Mouse (Mus musculus): ENCODE measurements around the gene Zfyve28. TPM values are rescaled to one million over a fixed set of nuclear protein-coding genes. Genes with fewer than 3 reads are reported as not detected.
A peak's percentile ranks its signal among the peaks of the same experiment; 100 is the strongest.

Zfyve28 gene
- polyA plus RNA-seq, 1 experiment, result 0.36 TPM

DNA sequence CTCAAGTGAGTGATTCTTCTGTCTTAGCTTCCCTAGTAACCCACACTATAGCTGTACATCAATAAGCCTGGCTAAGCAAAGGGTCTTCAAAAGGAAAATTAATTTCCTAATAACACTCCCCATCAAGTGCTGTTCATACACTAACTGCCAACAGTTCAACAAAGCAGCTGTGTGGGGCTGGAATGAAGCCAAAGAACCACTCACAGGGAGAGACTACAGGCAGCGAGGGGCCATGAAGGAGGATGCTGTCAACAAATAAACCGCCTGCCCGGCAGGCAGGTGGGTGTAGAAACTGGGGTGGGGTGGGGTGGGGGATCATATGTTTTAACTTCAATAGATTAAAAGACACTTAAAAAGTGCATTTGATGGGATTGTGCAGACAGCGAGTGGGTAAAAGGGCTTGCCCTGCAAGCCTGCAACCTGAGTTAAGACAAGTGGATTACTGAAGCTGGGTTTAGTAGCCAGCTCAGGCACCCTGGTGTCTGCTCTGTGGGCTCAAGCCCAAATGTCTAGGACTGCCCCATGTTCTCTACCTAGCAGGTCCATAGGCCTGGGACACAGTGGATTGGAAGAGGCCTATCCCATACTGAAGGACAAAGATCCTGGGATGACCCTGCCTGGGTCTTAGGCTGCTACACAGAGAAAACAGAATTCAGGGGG, 35.8 kb downstream of the Zfyve28 start:
- no peak for TF ChIP-seq CTCF (conservative IDR thresholded peaks at IDR 0.05; ENCODE audit: insufficient read depth, insufficient read length, low read depth, low read length)
- TF ChIP-seq POLR2A (IDR thresholded peaks at IDR 0.05; ENCODE audit: low read depth, low read length), result no peak
- Histone ChIP-seq H3K27me3 (replicated peaks; ENCODE audit: control insufficient read depth, insufficient read depth, low read length) (no peaks in the 10 kb centered on the region), H3K27ac (ENCODE audit: insufficient read depth, low read depth, low read length) (no peak overlapping the region)

DNA sequence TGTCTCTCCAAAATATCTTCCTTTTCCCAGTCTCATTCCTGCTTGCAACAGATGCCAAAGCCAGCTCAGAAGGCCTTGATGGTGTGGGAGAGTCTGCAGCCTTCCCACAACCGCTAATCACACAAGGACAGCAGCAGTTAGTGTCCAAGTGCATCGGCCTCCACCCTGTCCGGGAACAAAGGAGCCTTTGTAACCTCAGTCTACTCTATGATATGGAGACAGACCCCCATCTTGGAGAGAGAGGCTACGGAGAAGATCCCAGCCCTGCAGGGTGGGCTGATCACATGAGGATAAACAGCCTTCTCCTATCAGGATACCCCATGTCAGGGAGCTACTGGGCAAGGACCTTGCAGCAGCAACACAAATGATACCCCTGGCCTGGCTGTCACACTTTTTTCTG, 36.5 kb downstream of the Zfyve28 start:
- 81% methylated on average over 4 of the region's 4 CpGs for whole genome bisulfite sequencing
- H3K27me3 ChIP-seq (replicated peaks; ENCODE audit: control insufficient read depth, insufficient read depth, low read length), result no peaks in the 10 kb centered on the region
- no peak overlapping the region for H3K27ac ChIP-seq (ENCODE audit: insufficient read depth, low read depth, low read length)
- H3K36me3 ChIP-seq (ENCODE audit: control insufficient read depth, insufficient read depth, low read length), result no peaks in the 10 kb centered on the region
- DNase-seq, result no peak
- no peaks in the 10 kb centered on the region for H3K4me1 ChIP-seq (ENCODE audit: control insufficient read depth, insufficient read depth, low read length)
- TF ChIP-seq CTCF (conservative IDR thresholded peaks at IDR 0.05; ENCODE audit: insufficient read depth, insufficient read length, low read depth, low read length), result no peak
- no peak for TF ChIP-seq POLR2A (IDR thresholded peaks at IDR 0.05; ENCODE audit: low read depth, low read length)
- no peak overlapping the region for H3K4me3 ChIP-seq (ENCODE audit: insufficient read depth, low read depth, low read length)

More for the DNA sequence above, 35.8 kb downstream of the Zfyve28 start:
- H3K4me3 ChIP-seq (ENCODE audit: insufficient read depth, low read depth, low read length), result no peak overlapping the region
- 70% methylated on average over 4 of the region's 4 CpGs for WGBS
- H3K36me3 ChIP-seq (ENCODE audit: control insufficient read depth, insufficient read depth, low read length), result no peaks in the 10 kb centered on the region
- DNase-seq, result no peak
- H3K4me1 ChIP-seq (ENCODE audit: control insufficient read depth, insufficient read depth, low read length), result no peaks in the 10 kb centered on the region

DNA sequence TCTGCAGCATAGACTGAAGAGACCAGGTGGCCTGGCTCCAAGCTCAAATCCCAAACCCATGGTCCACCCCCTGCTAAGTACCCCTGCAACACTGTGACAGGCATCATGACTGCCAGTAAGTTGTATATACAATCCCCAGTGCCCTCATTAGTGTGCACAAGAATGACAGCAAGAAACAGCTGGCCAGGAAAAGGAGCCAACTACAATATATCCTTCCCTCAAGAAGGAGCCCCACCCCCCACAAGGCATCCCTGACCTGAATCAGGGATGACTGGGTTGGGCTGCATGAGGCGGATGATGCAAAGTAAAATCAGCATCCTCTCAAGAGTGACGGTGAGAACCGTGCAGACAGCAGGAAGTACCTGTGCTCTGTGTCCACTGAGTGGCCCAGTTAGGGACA, 38.2 kb downstream of the Zfyve28 start:
- no peaks in the 10 kb centered on the region for H3K36me3 ChIP-seq (ENCODE audit: control insufficient read depth, insufficient read depth, low read length)
- no peak overlapping the region for H3K4me3 ChIP-seq (ENCODE audit: insufficient read depth, low read depth, low read length)
- TF ChIP-seq CTCF (conservative IDR thresholded peaks at IDR 0.05; ENCODE audit: insufficient read depth, insufficient read length, low read depth, low read length) (no peak), POLR2A (IDR thresholded peaks at IDR 0.05; ENCODE audit: low read depth, low read length) (no peak)
- H3K4me1 ChIP-seq (ENCODE audit: control insufficient read depth, insufficient read depth, low read length), result no peaks in the 10 kb centered on the region
- WGBS, result 66% methylated on average over 3 of the region's 3 CpGs
- H3K27ac ChIP-seq (ENCODE audit: insufficient read depth, low read depth, low read length), result no peak overlapping the region
- no peak for DNase-seq
- no peaks in the 10 kb centered on the region for H3K27me3 ChIP-seq (replicated peaks; ENCODE audit: control insufficient read depth, insufficient read depth, low read length)

DNA sequence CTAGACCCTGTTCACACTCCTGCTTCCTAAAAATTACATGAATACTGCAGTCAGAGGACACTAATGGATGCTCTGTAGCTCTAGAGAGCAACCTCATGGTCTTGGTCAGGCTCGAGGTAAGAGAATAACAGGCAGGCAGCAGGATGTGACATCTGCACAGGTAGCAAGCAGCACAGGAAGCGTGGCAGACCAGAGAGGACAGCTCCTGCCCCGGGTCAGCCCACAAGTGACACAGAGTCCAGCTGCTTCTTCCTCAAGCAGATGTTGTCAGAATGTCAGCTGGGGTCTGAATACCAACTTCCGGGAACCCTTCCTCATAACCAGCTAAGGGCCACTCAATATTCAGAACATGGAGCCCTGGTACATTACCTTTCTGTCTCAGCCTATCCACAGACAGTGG, 39.1 kb downstream of the Zfyve28 start:
- no peaks in the 10 kb centered on the region for H3K36me3 ChIP-seq (ENCODE audit: control insufficient read depth, insufficient read depth, low read length)
- WGBS, result 74% methylated on average over 4 of the region's 4 CpGs
- H3K4me1 ChIP-seq (ENCODE audit: control insufficient read depth, insufficient read depth, low read length), result no peaks in the 10 kb centered on the region
- TF ChIP-seq CTCF (conservative IDR thresholded peaks at IDR 0.05; ENCODE audit: insufficient read depth, insufficient read length, low read depth, low read length) (no peak), POLR2A (IDR thresholded peaks at IDR 0.05; ENCODE audit: low read depth, low read length) (no peak)
- no peak for DNase-seq
- no peaks in the 10 kb centered on the region for H3K27me3 ChIP-seq (replicated peaks; ENCODE audit: control insufficient read depth, insufficient read depth, low read length)
- no peak overlapping the region for H3K4me3 ChIP-seq (ENCODE audit: insufficient read depth, low read depth, low read length)
- H3K27ac ChIP-seq (ENCODE audit: insufficient read depth, low read depth, low read length), result no peak overlapping the region

DNA sequence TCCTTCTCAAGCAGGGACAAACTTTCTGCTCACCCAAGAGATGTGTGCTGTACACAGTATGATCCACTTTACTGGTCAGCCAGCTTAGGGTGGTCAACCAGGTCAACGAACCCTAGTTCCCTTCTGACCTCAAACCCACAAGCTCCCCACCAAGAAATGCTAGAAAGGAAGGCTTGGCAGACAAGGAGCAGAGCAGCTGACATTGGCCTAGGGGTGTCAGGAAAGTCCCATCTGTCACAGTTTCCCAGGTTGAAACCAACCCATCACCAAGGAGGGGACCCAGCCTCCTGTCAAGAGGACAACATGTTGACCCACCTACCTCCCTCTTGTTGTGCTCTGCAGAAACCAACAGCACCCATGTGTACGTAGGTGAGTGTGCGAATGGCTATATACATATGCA, 41.8 kb downstream of the Zfyve28 start:
- Histone ChIP-seq H3K4me3 (ENCODE audit: insufficient read depth, low read depth, low read length) (no peak overlapping the region), H3K27me3 (replicated peaks; ENCODE audit: control insufficient read depth, insufficient read depth, low read length) (no peaks in the 10 kb centered on the region), H3K27ac (ENCODE audit: insufficient read depth, low read depth, low read length) (no peak overlapping the region), H3K36me3 (ENCODE audit: control insufficient read depth, insufficient read depth, low read length) (no peaks in the 10 kb centered on the region), H3K4me1 (ENCODE audit: control insufficient read depth, insufficient read depth, low read length) (no peaks in the 10 kb centered on the region)
- no peak for TF ChIP-seq POLR2A (IDR thresholded peaks at IDR 0.05; ENCODE audit: low read depth, low read length)
- no peak for TF ChIP-seq CTCF (conservative IDR thresholded peaks at IDR 0.05; ENCODE audit: insufficient read depth, insufficient read length, low read depth, low read length)
- 95% methylated on average over 3 of the region's 3 CpGs for WGBS
- no peak for DNase-seq

DNA sequence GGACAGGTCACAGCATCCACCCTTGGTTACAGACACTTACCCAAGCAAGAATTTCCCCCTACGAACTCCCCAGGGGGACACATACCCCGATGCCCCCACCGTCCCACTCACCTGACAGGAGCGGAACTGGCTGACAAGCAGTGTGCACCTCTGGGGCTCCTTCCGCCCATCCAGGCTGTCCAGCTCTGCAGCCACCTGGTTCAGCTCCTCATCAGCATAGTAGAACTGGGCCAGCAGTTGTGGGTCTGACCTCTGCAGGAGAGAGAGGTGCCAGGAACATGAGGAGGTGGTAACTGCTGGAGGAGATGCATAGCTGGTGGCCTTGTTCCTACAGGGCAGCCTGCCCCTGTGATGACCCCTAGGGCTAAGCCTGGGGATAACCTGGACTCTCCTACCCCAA, 45.2 kb downstream of the Zfyve28 start:
- TF ChIP-seq POLR2A (IDR thresholded peaks at IDR 0.05; ENCODE audit: low read depth, low read length) (no peak), CTCF (conservative IDR thresholded peaks at IDR 0.05; ENCODE audit: insufficient read depth, insufficient read length, low read depth, low read length) (no peak)
- no peaks in the 10 kb centered on the region for H3K36me3 ChIP-seq (ENCODE audit: control insufficient read depth, insufficient read depth, low read length)
- H3K4me1 ChIP-seq (ENCODE audit: control insufficient read depth, insufficient read depth, low read length), result no peaks in the 10 kb centered on the region
- WGBS, result 84% methylated on average over 5 of the region's 5 CpGs
- no peak overlapping the region for H3K4me3 ChIP-seq (ENCODE audit: insufficient read depth, low read depth, low read length)
- no peaks in the 10 kb centered on the region for H3K27me3 ChIP-seq (replicated peaks; ENCODE audit: control insufficient read depth, insufficient read depth, low read length)
- H3K27ac ChIP-seq (ENCODE audit: insufficient read depth, low read depth, low read length), result no peak overlapping the region
- DNase-seq, result no peak

DNA sequence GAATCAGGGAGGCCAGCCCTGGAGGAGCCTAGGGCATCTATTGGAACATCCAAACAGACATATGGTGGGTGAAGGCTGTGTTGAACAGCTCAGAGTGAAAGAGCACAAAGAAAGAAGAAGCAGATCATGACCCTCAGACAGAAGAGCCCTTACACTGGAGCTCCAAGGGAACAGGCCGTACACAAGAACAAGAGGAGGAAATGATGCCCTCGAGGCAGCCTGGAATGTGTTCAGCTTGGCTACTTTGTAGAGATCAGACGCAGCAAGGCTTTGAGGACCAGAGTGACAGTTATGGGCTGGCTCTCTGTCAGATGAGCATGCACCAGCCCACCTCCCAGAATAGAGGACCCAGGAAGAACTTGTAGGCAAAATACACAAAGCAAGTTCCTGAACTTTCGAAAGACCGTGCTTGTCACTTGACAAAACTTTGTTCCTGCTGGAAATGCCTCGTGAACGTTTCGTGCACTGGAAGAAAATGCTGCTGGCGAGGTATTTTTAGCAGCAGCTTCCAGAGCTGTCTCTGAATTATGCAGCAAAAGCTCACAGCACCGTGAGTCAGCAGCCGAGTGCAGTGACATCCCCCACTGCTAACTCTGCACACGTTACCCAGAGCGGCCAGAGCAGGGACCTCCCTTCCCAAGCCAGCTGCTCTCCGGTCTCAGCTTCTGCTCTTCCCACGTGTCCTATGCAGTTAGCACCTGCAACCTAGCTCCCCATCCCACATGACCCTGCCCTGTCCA, 45.9 kb downstream of the Zfyve28 start:
- Histone ChIP-seq H3K27me3 (replicated peaks; ENCODE audit: control insufficient read depth, insufficient read depth, low read length) (no peaks in the 10 kb centered on the region), H3K27ac (ENCODE audit: insufficient read depth, low read depth, low read length) (no peak overlapping the region), H3K36me3 (ENCODE audit: control insufficient read depth, insufficient read depth, low read length) (no peaks in the 10 kb centered on the region), H3K4me3 (ENCODE audit: insufficient read depth, low read depth, low read length) (no peak overlapping the region), H3K4me1 (ENCODE audit: control insufficient read depth, insufficient read depth, low read length) (no peaks in the 10 kb centered on the region)
- DNase-seq, result peak; percentile 16
- TF ChIP-seq CTCF (conservative IDR thresholded peaks at IDR 0.05; ENCODE audit: insufficient read depth, insufficient read length, low read depth, low read length) (no peak), POLR2A (IDR thresholded peaks at IDR 0.05; ENCODE audit: low read depth, low read length) (no peak)
- 17% methylated on average over 15 of the region's 15 CpGs for WGBS
